Mouse (Mus musculus) fibroblast of lung, adult 2 months (primary cell): ENCODE data around the gene Wdr17.

Experiments
- DNase-seq: peaks from one replicate; pipeline ENCODE4 v3.0.0-alpha.2; 2011; ENCODE audit warnings: low read depth

Gene Wdr17

GRCm38 (mm10) chr8:54886987-54887785 is at the start of gene Wdr17:
Gene Wdr17, minus strand, starts transcription at chr8:54887184.
- no peak for DNase-seq

DNA sequence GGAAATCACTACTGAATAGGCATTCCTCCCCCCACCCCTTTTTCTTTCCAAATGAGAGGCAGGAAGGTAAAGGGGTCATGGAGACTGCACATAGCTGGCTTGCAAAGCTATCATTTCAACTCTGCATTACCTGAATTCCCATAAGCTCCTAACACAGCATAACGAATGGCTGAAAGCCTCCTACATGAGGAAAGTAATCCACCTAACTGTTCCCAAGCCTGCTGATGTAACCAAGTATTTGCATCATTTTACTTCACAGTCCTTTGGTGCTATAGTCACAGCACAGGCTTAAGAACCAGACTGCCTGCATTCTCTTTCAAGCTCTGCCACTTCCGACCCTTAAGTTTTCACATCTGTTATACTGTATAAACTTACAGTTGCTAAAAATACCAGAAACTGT is 45.3 kb upstream of the Wdr17 start:
- DNase-seq = no peak

- no peak for DNase-seq
Measured at GRCm38 (mm10) chr8:54924936-54925335, 38.0 kb upstream of the Wdr17 start.

DNA sequence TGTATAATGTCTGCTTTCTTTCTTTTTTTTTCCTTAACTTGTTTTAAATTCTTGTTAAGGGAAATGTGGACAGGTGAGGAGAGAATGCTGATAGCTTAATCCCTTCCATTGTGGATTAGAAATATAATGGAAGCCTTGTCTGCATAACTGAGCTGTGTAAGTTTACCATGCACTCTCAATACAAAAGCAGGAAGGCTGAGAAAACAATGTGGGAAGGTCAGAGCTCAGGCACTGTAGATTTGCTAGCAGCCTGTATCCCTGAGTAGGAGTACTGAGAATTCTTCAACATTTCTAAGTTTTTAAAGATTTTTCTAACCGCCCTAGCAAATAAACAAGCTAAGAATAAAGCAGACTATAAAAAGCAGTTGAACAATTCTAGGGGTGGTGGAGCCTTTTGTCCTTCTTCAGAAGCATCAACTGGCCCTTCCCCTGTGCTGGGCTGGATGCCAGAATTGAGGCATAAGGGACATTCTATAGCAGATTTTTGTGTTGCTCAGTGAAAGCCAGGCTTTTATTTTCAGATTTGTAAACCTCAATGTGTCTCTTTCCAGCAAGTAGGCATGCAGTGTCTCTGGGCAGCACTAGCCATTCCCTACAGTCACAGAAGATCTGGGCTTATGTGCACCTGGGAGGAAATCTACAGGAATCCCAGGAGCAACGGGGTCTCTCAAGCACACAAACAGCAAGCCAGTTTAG is 35.3 kb upstream of the Wdr17 start:
- no peak for DNase-seq

- DNase-seq = no peak
Measured at GRCm38 (mm10) chr8:54917710-54918109, 30.7 kb upstream of the Wdr17 start.

DNA sequence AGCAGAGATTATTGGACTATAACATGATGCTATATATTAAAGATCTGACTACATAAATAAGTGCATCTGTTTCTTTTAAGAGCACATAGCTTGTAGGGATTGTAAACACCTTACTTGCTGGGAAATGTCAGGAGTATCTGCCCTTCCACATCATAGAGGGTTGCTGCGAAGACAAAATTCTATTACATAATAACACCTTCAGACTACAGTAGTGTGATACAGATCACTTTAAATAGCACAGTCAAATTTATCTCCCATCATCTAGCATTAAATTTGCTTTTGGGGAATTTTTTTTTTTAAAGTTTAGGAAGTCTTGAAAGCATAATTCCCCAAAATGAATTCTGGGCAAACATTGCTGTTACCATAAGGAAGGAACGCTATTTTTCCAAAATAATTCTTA is 25.9 kb upstream of the Wdr17 start:
- no peak for DNase-seq

DNA sequence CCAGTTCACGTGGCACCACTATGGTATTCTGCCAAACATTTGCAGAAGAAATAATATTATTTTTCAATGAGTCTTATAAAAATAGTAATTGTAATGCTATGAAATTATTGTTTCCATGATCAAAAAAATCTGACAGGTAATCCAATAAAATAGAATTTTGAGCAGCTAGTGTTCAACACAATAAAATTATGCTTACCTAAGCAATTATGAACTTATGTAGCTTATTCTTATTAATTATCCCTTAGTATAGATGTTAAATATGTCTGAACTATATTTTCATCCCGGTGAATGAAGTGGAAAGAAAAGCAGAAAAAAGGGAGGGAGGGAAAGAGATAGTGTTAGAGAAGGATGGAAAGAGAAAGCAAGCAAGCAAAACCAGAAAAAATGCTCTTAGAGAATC is 12.5 kb upstream of the Wdr17 start:
- no peak for DNase-seq

GRCm38 (mm10) chr8:54894637-54895322 is 7.8 kb upstream of the Wdr17 start:
- no peak for DNase-seq

DNA sequence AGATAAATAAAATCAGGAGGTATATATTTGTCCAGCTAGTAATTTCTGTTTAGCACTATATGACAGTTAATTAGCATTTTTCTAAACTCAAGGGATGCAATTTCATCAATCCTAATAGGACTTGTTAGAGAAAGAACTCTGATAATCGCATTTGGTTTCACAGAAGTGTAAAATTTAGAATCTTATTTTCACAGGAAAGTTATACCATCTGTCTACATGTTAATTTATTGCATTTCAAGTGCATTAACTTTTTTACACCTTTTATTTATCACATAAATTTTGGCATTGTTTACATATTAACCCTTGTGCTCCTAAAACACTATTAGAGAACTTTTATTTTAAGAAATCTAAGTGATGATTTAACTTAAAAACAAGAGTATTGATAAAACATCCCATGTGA is 7.2 kb upstream of the Wdr17 start:
- DNase-seq = no peak

- DNase-seq = no peak
Measured at GRCm38 (mm10) chr8:54886560-54886959, 424 bp downstream of the Wdr17 start.

GRCm38 (mm10) chr8:54876458-54876857 is 10.5 kb downstream of the Wdr17 start:
- no peak for DNase-seq

DNA sequence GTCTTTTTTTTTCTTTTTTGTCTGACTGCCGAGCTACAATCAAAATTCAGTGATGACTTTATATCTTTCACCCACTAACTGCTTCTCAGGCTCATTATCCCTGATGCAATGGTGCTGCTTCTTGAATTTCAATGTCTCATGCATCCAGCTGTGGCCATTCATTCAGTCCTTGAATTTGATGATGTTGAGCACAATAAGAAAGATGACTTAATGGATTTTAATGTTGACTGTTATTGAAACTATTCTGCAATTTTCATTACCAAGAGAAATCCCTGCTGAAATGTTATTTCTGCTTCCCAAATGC is 22.3 kb downstream of the Wdr17 start:
- no peak for DNase-seq

- no peak for DNase-seq
Measured at GRCm38 (mm10) chr8:54864038-54864760, 22.8 kb downstream of the Wdr17 start.

DNA sequence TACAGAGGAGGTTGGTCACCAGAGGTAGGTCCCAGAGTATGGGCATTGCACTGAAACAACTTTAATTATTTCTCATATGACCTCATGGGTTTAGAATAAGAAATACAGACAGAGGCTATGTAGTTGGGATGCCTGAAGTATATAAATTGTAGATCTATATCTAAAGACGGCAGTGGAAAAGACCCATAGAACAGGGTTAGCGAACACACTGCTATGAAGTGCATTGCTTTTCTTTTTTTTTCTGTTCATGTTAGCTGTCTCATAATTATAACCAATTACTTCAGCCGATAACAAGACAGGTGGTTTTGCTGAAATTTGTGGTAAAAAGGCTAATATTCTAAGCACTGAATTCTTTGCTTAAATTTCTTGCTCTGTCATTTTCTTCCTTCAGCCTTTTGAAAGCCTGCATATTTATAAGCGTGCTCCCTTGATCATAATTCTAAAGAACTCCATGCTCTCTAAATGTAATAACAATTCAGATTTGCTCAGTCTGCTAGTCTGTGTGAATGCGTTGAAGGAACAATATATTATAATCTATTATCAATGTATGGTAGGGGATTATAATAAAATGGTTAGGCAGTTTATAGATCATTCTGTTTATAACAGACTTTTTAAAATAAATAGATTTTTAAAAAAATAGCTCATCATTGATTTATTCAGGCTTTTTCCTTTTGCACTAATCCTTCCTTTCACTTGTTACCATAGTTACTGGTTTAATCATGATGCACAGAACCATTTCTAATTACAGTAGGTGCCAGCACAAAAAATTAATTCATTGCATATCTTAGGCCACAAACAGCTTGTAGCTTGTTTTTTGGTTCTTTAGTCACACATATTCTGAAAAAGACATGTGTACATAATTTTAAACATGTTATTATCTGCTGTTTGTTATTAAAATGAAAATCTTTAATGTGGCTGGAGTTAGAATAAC is 50.7 kb downstream of the Wdr17 start:
- DNase-seq = no peak

DNA sequence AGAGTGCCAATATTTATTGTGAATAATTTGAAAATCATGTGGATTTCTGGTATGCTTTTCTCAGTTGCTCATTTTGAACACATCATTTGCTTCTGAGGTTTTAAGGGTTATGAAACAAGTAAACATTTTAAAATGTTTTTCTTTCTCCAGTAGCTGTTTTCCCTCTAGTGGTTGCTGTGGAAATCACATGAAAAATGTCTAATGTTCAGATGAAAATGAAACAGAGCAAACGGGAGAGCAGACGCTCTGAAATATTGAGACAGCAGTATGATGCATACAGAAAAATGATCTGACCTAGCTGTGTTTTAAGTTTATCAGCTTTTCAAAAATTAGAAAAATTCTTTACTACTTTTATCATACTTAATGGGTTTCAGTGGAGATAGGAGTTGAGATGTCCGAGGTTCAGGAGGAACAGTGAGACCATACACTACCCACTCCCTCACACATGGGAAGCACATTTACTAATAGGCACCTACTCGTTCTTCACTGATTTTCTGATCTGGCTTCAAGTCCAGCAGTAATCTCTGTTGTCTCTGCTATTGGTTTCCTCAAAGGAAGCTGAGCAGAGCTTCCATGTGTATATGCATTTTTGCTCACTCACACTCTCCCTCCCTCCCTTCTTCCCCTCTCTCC is 57.1 kb downstream of the Wdr17 start:
- DNase-seq = peak; percentile 2

- no peak for DNase-seq
Measured at GRCm38 (mm10) chr8:54827974-54828373, 59.0 kb downstream of the Wdr17 start.

GRCm38 (mm10) chr8:54822956-54823355 is 64.0 kb downstream of the Wdr17 start:
- no peak for DNase-seq

- no peak for DNase-seq
Measured at GRCm38 (mm10) chr8:54818651-54819050, 68.3 kb downstream of the Wdr17 start.

DNA sequence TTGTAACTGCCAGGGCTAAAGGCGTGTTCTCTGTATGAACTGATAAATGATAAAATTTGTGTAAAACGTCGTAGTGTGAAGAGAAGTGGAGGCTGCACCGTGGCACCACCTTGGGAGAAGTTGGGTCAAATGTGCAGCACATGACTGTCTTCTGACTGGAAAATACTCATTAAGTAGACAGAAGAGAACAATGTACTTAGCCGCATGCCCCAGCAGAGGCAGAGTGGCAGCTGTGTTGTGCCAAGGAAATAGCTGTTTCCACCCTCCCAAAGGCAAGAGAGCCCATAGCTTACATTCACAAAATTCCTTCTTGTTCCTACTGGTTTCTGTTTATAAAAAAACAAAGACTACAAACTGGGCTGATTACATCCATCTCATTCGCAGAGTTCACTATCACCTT is 78.8 kb downstream of the Wdr17 start:
- no peak for DNase-seq

DNA sequence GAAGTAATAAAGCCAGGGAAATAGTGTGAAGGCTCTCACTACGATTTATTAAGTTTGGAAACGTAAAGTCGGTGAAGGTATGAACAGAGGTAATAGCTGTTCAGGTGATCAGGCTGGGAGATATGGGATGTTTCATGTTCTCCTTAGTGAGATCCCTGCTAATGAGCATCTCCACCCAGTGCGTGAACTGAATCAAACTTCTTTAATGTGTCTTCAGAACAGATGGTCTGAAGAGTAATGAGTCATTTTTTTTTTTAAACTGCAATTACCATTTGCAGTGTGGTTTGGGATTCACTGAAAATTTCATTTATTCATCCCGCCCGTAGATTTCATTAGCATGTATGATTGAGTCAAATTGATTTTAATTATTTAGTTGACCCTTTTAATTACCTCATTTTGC is 80.8 kb downstream of the Wdr17 start:
- no peak for DNase-seq

DNA sequence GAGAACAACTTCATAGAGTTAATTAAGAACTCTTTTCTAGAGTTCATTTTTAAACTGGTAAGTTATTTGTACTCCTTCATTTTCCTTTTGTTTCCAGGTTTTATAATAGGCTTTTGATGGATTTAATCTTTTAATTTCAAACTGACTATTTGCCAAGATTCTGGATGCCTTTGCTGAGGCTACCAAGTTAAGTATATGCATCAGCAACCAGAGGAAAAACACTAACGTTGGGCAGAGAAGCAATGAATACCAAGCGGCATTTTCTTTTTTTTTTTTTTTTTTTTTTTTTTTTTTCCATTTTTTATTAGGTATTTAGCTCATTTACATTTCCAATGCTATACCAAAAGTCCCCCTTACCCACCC is 94.3 kb downstream of the Wdr17 start:
- DNase-seq = no peak
